Mouse (Mus musculus): Measurements from ENCODE around the gene Krt80.

Krt80 gene

GRCm38 (mm10) chr15:101374879-101375278 lies 4.9 kb upstream of the Krt80 start:
- peak; percentile 33 to 35 for DNase-seq

- DNase-seq, result no peak
Measured at GRCm38 (mm10) chr15:101373286-101373898, 3.4 kb upstream of the Krt80 start.

GRCm38 (mm10) chr15:101372131-101372977 lies 2.4 kb upstream of the Krt80 start:
- DNase-seq, result peak in 1 of 2 experiments; percentile 32

DNA sequence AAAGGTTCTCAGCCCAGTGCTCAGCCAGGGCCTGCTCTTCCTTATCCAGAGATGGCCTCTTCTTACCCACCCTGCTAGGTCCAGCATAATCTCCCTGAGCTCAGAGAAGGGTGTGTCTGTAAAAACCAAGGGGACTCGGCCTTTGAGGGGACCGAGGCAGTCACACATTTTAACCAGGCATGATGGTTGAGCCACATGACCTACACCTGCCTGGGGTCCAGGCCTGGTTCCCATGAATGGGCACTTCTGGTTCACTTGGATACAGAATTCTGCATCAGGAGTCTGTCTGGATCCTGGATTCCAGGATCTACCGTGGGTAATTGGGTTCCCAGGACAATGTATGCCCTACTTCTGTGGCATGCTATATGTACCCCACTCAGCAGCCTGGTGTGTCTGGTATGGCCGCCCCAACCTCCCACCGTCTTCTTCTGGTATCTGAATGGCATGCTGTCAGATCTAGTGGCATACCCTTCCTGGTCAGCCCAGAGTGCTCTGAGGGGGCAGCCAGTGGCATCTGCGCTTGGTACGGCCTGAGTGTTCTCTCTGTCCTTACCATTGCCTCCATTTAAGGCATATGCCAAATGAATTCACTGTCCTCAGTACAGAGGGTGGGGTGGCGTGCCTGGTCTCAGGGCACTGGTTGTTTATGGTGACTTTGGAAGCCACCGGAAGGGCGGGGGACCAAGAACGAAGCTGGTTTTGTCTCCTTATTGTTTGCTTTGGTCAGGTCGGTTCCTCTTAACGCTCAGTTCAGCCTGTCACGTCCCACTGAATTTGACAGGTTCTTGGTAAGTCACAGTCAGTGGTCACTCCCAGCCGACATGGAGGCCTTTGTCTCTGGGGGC lies 1.4 kb upstream of the Krt80 start:
- DNase-seq, result no peak

DNA sequence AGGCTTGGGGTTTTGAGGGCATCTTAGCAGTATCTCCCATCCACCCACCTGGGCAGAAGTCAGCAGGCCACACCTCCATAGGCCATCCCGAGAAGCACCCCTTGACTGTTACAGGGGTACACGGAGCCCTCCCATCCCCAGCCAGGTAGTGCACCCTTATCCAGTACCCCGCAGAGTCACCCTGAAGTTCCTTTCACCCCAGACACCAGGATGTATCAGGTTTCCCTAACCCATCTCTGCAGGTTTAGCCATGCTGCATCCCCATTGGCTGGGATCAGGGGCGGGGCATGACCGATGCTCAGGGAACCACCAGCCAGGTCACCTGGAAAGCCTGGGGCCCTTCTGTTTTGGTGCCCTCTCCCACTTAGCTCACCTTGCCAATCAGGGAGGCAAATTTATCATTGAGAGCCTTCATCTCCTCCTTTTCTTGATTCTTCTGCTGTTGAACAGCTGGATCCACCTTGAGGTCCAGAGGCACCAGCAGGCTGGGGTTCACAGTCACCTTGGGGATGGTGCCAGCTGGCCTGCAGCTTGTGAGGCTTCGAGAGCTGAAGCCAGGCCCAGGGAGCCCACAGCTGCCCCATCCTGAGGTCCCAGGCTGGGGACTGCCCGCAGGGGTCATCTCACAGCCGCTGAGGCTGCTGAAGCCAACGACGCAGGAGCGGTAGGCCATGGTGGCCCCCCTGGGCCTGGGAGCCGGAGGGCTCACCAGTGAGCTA lies 421 bp downstream of the Krt80 start:
- no peak for DNase-seq

DNA sequence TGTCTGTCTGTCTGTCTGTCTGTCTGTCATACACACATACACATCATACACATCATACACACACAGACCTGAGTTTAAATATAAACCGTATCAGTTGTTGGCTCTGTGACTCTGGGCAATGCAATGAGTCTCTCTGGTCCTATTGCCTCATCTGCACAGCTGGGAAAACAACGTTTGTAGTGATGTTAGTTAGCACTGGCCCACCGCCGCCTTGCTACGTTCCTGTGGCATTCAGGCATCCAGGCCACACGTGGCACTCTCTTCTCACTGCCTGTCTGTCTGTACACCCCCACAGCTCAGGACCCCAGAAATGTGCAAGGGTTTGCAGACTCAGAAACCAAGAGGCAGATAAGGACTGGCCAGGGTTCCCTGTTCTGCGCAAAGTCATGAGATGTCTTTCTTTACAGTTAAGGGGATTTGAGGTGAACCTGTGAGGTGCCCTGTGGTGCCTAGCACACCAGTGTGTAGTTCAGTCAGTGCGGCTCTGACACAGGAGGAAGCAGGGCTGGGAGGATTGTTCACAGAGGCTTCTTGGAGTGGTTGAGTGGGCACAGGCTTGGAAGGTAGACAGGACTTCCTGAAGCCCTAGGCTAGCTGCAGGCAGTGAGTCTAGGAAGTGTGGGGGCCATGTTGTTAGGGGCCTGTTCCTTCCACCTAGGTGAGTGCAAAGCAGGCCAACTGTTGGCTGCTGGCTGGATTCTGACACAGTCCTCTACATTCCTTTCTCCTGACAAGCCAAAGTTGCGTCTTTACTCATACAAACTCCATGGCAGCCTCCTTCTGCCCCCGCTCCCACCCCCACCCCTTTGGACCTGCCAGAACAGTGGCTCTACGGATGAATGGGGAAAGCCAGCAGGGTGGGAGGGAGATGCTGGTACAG lies 1.2 kb downstream of the Krt80 start:
- no peak for DNase-seq

DNA sequence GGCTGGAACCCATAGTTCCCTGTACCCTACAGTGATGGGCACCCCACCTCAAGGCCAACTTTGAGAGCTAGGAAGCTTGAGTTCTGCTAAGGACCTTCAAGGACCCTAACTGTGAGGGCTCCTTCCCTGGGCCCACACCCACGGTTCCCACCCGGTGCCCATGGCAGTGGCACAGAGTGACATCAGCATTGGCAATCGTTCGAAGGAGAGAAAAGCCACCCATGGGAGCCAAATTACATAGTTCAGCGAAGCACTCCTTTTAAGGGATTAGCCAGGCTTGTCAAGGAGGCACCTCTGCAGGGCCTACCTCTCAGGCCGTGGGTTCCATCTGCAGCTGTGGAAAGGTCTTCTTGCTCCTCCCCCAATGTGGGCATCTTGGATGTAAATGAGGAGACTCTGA lies 1.9 kb downstream of the Krt80 start:
- DNase-seq, result no peak

DNA sequence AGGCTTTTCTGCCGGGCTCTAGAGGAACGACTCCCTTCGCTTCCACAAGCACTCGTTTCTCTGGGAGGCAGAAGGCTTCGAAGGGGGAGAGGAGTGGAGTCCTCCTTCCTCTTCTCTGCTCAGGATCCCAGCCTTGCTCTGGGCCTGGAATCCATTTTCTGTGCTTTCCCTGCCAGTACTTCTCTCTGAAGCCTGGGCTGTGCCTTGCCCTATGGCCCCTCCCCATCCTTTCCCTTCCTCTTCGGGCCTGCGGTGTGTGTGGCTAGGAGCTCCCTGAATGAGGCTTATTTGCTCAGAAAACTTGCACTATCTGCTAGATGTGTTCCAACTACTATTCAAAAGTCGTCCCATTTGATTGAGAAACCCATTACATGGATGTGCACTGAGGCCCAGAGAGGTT lies 2.5 kb downstream of the Krt80 start:
- DNase-seq, result no peak

GRCm38 (mm10) chr15:101366926-101367325 lies 3.0 kb downstream of the Krt80 start:
- DNase-seq, result no peak

DNA sequence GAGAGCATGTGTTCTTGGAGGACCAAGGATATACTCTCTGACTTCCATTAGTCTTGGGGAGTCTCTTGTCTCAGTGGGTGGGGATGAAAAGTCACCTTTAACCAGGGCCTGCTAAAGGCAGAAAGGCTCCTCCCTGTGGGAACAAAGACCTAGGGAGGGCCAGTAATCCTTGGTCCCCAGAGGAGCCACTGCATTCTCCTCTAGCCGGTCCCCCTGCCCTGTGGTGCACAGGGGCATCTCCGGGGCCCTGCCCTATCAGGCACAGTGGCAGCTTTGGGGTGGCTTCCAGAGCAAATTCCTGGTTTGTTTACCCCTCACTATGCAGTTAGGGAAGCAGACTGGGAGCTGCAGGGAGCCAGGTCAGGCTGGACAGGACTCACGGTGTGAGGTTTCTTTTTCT lies 3.5 kb downstream of the Krt80 start:
- DNase-seq, result no peak

DNA sequence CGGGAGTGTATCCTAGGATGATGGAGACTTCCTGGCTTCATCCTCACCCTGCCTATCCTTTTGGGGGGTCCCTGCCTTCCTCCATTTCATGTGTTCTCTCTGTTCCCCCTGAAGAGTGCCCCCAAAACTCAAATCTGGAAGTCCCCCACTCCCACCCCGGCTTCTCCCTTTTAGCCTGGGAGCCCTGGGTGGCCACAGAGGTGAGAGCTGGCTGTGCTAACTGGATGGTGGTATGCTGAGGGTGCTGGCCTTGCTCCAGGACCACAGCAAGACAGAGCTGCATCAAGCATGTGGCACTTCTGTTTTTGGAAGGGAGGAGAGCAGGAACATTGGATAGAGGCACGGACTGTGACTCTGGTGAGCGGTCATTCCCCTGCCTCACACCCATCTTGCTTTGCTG lies 4.2 kb downstream of the Krt80 start:
- DNase-seq, result no peak

DNA sequence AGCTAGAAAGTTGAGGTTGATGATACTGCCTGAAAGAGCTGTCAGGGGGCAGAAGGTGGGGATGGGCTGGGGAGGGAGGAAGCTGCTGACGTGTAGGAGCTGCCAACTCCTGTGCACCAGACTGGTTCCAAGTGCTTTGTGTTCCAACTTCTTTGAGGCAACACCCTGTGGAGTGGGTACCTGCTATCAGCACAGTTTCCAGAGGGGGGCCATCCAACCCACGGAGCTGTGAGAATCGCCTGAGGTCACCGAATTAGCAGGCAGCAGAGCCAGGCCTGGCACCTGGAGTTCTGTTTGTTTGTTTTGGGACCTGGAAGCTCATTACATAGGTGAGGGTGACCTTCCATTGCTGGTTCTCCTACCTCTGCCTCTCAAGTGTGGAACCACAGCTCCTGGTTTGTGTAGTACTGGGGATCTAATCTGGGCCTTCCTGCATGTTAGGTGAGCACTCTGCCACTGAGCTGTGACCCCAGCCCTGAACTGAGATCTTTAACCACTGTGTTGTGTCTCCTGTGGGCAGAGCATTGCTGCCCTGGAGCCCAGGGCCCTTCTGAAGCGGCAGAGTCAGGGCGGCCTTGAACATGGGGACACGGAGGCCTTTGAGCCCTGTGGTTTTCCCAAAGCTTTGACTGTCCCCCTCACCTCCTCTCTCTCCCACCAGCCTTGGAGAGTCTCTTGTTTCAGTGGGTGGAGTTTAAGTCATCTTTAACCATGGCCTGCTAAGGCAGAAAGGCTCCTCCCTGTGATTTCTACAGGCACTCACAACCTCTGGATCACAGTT lies 4.9 kb downstream of the Krt80 start:
- DNase-seq, result no peak

DNA sequence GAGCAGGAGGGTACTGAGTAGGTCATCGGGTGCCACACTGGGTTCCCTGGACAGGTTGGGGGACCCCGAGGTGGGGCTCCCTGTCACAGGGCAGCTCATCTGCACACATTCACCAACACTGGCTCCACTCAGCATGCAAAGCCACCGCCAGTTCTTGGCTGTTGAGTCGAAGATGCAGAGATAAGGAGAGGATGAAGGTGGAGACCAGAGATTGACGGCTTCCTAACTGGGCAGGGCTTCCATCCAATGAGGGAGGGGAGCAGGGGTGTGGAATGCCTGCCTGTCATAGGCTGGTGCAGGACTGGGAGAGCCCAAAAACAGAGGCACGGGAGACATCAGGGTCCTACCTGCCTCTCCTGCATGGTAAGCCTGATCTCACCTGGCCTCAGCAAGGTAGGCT lies 5.5 kb downstream of the Krt80 start:
- no peak for DNase-seq

DNA sequence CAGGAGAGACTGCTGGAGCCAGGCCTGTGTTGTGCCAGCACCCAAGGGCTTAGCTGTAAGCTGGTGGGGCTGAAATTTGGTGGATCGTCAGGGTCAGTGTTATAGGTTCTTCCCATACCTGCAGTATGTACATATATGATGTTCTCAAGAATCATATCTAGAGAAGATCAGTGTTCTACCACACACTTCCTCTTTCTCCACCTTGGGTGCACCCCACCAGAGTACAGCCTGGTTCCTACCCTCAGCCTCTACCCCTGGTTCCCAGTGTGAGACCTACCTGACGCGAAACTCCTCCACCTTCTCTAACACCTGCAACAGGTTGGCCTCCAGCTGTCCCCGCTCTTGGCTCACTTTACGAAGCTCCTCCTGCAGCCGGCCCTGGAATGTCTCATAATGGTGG lies 6.0 kb downstream of the Krt80 start:
- no peak for DNase-seq

DNA sequence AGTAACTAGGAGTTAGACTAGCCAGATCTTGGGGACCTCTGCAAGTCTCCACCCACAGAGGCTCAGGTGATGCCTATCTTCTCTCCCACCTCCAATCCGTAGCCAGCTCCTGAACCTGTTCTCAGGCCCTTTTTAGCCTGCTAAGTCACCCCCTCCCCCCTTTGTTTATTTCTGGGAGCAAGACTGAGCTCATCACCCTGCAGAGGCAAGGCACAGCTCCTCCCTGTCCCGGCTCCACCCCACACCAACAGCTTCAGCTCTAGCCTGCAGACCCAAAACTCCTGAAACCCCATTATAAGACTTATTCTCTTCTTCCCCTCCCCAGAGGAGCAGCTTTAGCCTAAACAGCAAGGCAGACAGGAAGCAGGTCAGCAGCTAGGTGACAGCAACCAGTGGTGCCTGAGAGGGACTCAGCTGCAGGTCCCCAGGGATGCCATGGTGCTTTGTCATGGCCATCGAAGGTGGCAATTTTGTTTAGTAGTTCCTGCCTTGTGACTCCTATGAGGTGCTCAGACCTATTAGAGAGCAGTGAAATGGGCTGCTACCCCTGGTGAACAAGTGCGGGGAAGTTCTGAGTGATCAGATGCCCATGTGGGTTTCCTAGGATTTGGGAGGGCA lies 7.5 kb downstream of the Krt80 start:
- no peak for DNase-seq

DNA sequence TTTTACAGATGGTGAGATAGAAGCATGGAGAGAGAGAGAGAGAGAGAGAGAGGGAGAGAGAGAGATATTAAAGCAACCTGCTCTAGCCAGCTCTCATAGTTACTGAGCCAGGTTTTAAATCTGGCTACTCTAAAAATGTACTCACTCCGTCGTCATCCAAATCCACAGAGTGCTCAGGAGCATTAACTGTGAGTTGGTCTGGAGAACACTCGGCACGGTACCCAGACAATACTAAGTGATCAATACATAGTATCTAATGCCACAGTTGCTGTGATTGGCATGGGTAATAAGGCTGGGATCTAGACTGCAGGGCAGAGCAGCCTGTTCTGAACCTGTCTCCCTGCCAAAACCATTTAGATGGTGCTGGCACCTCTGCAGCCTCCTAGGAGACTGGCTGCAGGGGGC lies 14.6 kb downstream of the Krt80 start:
- no peak for DNase-seq

GRCm38 (mm10) chr15:101352706-101353465 lies 17.1 kb downstream of the Krt80 start:
- DNase-seq, result peak; percentile 67 to 76

- no peak for DNase-seq
Measured at GRCm38 (mm10) chr15:101352047-101352446, 17.9 kb downstream of the Krt80 start.

DNA sequence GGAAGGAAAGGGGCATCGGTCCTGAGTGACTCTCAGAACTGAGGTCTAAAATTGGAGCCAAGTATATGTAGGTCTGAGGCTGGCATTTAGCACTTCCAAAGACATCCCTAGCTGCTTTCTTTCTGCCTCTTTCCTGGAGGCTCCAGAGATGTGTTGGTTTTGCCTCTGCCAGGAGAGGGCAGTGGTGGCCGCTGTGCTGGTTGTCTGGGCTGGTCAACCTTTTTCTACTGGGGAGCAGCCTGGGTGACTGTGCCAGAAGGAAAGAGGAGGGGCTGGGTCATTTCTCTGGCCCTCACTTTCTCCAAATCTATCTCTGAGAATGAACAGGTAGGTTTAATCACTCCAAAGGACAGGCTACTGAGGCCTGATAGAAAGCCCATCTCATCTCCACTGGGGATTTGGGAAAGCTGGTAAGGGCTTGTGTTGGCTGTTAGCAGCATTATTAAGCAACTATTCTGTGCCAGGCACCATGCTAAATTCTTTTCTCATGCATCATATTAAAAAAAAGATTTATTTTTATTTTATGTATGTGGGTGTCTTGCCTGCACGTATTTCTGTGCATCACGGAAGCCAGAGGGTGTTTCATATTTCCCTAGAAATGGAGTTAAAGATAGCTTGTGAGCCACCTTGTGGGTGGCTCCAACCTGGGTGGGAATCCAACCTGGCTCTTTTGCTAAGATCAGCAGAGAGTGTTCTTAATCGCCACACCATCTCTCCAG lies 28.0 kb downstream of the Krt80 start:
- peak; percentile 60 to 66 for DNase-seq

All from cerebellum, postnatal 10 days (tissue).